Mouse (Mus musculus) kidney, postnatal 36 days (tissue): ENCODE data around the gene Ccdc43.

Source experiments
- DNase-seq, 2 experiments: peaks; one replicate each; pipeline ENCODE4 v3.0.0; 2021 to 2022; ENCODE audit warnings: mixed read lengths in 2 of 2

The Ccdc43 gene

GRCm38 (mm10) chr11:102665151-102665550 is 32.4 kb downstream of the Ccdc43 start:
- no peak for DNase-seq

GRCm38 (mm10) chr11:102663416-102663815 is 34.2 kb downstream of the Ccdc43 start, which contains the start of gene Meioc:
Gene Meioc, plus strand, starts transcription at chr11:102663716.
- DNase-seq: no peak

- DNase-seq: no peak
Measured at GRCm38 (mm10) chr11:102656931-102657330, 40.7 kb downstream of the Ccdc43 start.

GRCm38 (mm10) chr11:102656326-102656926 is 41.2 kb downstream of the Ccdc43 start:
- DNase-seq: no peak

- no peak for DNase-seq
Measured at GRCm38 (mm10) chr11:102655888-102656287, 41.7 kb downstream of the Ccdc43 start.

DNA sequence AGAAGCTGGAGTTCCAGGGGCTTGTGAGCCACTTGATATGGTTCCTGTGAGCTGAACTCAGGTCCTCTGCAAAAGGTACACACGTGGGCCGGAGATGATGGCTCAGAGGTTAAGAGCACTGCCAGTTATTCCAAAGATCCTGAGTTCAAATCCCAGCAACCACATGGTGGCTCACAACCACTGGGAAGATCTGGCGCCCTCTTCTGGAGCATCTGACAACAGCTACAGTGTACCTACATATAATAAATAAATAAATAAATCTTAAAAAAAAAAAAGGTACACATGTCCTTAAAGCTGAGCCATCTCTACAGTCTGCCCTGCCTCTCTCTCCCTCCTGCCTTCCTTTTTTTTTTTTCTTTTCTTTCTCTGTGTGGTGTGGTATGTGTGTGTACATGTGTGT is 44.7 kb downstream of the Ccdc43 start:
- peak in 1 of 2 experiments; percentile 47 for DNase-seq

DNA sequence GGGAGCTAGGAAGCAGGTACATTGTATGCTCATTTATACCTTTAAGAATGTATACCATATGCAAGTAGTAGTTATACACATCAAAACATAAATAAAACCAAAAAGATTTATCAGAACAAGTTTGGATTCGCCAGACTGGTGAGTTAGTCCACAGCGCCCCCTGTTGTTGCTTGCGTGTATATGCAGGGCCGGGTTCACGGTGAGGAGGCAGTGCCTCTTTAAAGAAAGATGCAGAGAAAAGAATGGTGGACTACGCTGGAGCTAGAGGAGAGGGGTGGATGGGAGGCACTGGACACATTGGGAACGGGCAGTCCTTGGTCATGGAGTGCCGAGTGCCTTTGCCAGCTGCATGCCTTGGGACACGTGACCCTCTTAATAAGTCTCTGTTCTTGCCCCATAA is 46.2 kb downstream of the Ccdc43 start:
- peak; percentile 38 to 78 for DNase-seq

DNA sequence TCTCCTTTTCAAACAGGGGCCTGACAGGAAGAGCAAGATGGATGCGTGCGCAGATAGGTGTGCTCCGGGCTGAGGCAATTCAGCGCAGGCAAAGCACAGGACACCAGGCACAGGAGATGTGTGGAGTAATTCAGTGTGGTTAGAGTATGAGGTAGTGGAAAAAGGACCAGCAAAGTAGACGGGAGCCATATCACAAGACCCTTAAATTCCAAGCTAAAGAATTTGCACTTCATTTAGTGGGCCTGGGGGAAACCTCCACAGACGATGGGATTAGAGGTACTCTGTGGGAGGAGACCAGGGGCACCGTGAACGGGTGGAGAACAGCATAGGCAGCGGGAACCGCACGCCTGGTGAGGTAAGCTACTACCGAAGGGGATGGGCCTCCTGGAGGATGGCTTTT is 49.7 kb downstream of the Ccdc43 start:
- DNase-seq: no peak

DNA sequence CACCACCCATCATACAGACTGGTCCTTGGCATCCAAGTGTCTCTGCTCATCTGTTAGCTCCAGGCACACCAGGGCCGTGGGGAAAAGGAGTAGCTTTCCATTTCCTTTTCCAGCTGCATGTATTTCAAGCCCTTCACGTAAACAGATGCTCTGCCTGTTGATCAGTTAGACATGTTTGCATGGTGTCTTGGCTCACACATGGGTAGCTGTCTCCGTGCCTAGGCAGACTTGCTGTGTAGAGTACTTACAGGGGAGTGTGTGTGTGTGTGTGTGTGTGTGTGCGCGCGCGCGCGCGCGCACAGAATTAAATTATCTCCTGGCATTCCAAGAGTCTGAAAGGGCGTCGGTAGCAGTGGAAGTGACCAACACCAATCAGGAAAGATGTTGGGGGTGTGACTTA is 51.4 kb downstream of the Ccdc43 start:
- DNase-seq: no peak

DNA sequence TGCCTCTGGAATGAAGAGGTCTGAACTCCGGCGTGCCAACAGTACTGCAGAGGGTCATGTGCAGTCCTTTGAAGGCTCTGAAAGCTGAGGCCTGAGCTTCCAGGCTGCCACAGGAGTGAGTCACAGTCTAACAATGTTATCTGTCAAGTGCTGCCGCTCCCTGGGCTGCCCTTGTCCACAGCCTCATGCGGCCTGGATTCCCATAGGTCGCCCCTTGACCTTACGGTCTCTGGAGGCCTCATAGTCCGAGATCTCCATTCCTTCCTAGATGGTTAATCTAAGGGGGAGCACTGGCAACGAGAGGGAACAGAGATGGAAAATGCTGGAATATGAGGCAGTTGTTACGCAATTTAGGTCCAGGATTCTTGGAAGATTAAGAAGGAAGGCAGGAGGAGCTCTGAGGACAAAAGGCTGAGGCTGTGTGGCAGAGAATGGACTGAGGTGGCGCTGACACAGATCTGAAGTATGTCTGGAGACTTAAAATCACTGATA is 53.6 kb downstream of the Ccdc43 start:
- peak; percentile 24 to 27 for DNase-seq

DNA sequence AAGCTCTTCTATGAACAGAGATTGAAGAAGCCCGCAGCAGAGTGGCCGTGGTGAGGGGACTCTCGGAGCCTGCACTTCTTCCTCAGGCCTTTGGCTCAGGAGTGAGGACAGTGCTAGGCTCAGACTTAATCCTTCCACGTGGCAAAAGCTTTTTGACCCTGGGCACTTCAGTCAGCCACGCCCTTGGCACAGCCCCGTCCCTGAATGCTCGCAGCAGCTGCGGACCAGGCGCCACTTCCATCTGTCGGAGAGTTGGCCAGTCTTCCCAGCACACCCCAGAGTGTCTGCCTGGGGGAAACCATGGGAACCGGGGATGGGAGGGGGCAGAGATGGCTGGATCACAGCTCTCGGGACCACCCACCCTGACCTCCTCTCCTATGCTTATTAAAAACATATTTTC is 60.7 kb downstream of the Ccdc43 start:
- DNase-seq: no peak
